Mouse (Mus musculus) MEL (cell line): ENCODE data around the gene Clmp. TPM values are rescaled to one million over a fixed set of nuclear protein-coding genes. Genes with fewer than 3 reads are reported as not detected.
"Not testable (repeated sequence)": the region's sequence is repeated elsewhere in the genome, so short reads cannot be mapped to it uniquely, and the experiment has no call there.

ENCODE experiments used
- DNase-seq: peaks from one replicate; pipeline ENCODE4 v3.0.0; 2011; ENCODE audit warnings: low read depth, low spot score
- H3K27ac ChIP-seq: 2 replicates; pipeline ENCODE4 v1.5.1; 2012; ENCODE audit warnings: low read depth, mild to moderate bottlenecking, control low read depth, low read length, moderate library complexity; ENCODE audit not compliant: control insufficient read depth
- H3K27me3 ChIP-seq, 2 experiments: fragments of 150-350 bp in 1 of 2; sonication (generic) in 1 of 2; 2 replicates each; pipeline ENCODE4 v1.6.1; 2012; ENCODE audit warnings: low read length in 2 of 2, mild to moderate bottlenecking in 2 of 2, improper control_type of control experiment in 1 of 2, moderate library complexity in 1 of 2; ENCODE audit not compliant: insufficient read depth in 2 of 2, control insufficient read depth in 1 of 2
- H3K36me3 ChIP-seq, 2 experiments: 2 replicates each; pipeline ENCODE4 v1.6.1; 2012 to 2014; ENCODE audit warnings: low read length in 2 of 2, improper control_type of control experiment in 1 of 2, inconsistent platforms in 1 of 2, mild to moderate bottlenecking in 1 of 2; ENCODE audit not compliant: insufficient read depth in 2 of 2, control insufficient read depth in 1 of 2
- H3K4me1 ChIP-seq, 2 experiments: fragments of 150-350 bp in 1 of 2; sonication (generic) in 1 of 2; 2 replicates each; pipeline ENCODE4 v1.6.1; 2012; ENCODE audit warnings: low read length in 2 of 2, improper control_type of control experiment in 1 of 2, mild to moderate bottlenecking in 1 of 2; ENCODE audit not compliant: insufficient read depth in 2 of 2, control insufficient read depth in 1 of 2
- H3K4me3 ChIP-seq, 2 experiments: fragments of 150-350 bp in 1 of 2; sonication (generic) in 1 of 2; 2 replicates each; pipeline ENCODE4 v1.5.1; 2012; ENCODE audit warnings: low read depth in 2 of 2, low read length in 2 of 2, mild to moderate bottlenecking in 2 of 2, moderate library complexity in 2 of 2, control low read depth in 1 of 2, improper control_type of control experiment in 1 of 2; ENCODE audit not compliant: control insufficient read depth in 1 of 2, insufficient read depth in 1 of 2
- H3K79me2 ChIP-seq: 2 replicates; pipeline ENCODE4 v1.6.1; 2012; ENCODE audit warnings: mild to moderate bottlenecking, low read length, moderate library complexity; ENCODE audit not compliant: control insufficient read depth, poor library complexity, insufficient read depth
- H3K9ac ChIP-seq: 2 replicates; pipeline ENCODE4 v1.6.1; 2012; ENCODE audit warnings: low read depth, mild to moderate bottlenecking, control low read depth, low read length, moderate library complexity; ENCODE audit not compliant: control insufficient read depth, poor library complexity, severe bottlenecking
- H3K9me3 ChIP-seq: fragments of 150-350 bp; sonication (generic); replicated peaks from 2 replicates; pipeline ENCODE4 v1.6.1; 2012; ENCODE audit warnings: mild to moderate bottlenecking, low read length, improper control_type of control experiment, moderate library complexity; ENCODE audit not compliant: insufficient read depth
- CHD2 ChIP-seq: IDR thresholded peaks from 2 replicates; pipeline ENCODE4 v1.6.1; 2011; ENCODE audit warnings: low read length, improper control_type of control experiment
- KAT2A ChIP-seq: conservative IDR thresholded peaks from 2 replicates; pipeline ENCODE4 v1.6.1; 2012; ENCODE audit warnings: low read depth, low read length, improper control_type of control experiment, inconsistent platforms
- MAFK ChIP-seq: IDR thresholded peaks from 2 replicates; pipeline ENCODE4 v1.6.1; 2011; ENCODE audit warnings: low read depth, mild to moderate bottlenecking, low read length, improper control_type of control experiment, borderline replicate concordance
- MAX ChIP-seq: IDR thresholded peaks from 2 replicates; pipeline ENCODE4 v1.6.1; 2011; ENCODE audit warnings: low read length, improper control_type of control experiment
- MYC ChIP-seq: IDR thresholded peaks from 2 replicates; pipeline ENCODE4 v1.6.1; 2011; ENCODE audit warnings: low read depth, mild to moderate bottlenecking, low read length, improper control_type of control experiment, moderate library complexity
- SIN3A ChIP-seq: IDR thresholded peaks from 2 replicates; pipeline ENCODE4 v1.6.1; 2012; ENCODE audit warnings: low read length, improper control_type of control experiment, inconsistent platforms
- TBP ChIP-seq: IDR thresholded peaks from 2 replicates; pipeline ENCODE4 v1.8.0; 2011; ENCODE audit warnings: low read depth, low read length, improper control_type of control experiment
- UBTF ChIP-seq: IDR thresholded peaks from 2 replicates; pipeline ENCODE4 v1.6.1; 2012; ENCODE audit warnings: low read depth, mild to moderate bottlenecking, inconsistent platforms, low read length, improper control_type of control experiment, moderate library complexity, borderline replicate concordance; ENCODE audit not compliant: insufficient read depth
- USF2 ChIP-seq, 2 experiments: IDR thresholded peaks; 2 replicates each; pipeline ENCODE4 v1.6.1; 2011 to 2012; ENCODE audit warnings: improper control_type of control experiment in 2 of 2, low read length in 2 of 2, borderline replicate concordance in 1 of 2, inconsistent platforms in 1 of 2, low read depth in 1 of 2, mild to moderate bottlenecking in 1 of 2; ENCODE audit not compliant: insufficient read depth in 1 of 2
- polyA plus RNA-seq, 2 experiments: library from polyadenylated mRNA; stranded (reverse) in 1 of 2; unstranded in 1 of 2; fragments of >175 nt in 1 of 2; fragments of >200 nt in 1 of 2; gene quantifications; 2 replicates each; pipeline versions ENCODE4 v1.2.1 to v1.2.4; 2012; ENCODE audit warnings: low replicate concordance in 2 of 2, low read depth in 1 of 2; ENCODE audit not compliant: insufficient read length in 2 of 2, insufficient read depth in 1 of 2, missing spikeins in 1 of 2
- total RNA-seq: library from RNA; depleted of rRNA; stranded (reverse); fragments of 300-350 nt; gene quantifications from 2 replicates; pipeline ENCODE4 v1.2.3, GENCODE M21; 2012

Clmp gene
- total and polyA plus RNA-seq, 3 experiments, result not detected

DNA sequence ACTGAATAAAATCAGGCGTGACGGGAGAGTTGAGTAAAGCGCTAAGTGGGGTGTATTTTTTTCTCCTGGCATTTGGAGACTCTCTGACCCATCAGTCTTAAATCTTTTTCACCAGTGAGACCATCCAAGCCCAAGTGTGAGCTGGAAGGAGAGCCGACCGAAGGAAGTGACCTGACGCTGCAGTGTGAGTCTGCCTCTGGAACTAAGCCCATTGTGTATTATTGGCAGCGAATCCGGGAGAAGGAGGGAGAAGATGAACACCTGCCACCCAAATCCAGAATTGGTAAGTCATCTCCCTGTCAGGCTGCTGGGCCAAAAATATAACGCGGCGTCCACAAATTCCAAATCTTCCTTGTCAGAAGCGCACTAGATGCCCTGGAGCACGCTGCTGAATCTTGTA is 86.5 kb downstream of the Clmp start:
- H3K79me2 ChIP-seq, result no peaks in the 10 kb centered on the region
- TF ChIP-seq USF2 (IDR thresholded peaks at IDR 0.05; ENCODE audit: borderline replicate concordance in 1 of 2, insufficient read depth in 1 of 2, low read depth in 1 of 2, low read length in 2 of 2) (no peak), TBP (no peak), MYC (no peak), UBTF (no peak)
- no peak overlapping the region for H3K4me3 ChIP-seq
- peaks cover 0 to 4% of the 10 kb centered on the region in 2 experiments; a peak in 1 of 4 replicates for H3K36me3 ChIP-seq
- no peaks in the 10 kb centered on the region; a peak in 1 of 4 replicates for H3K4me1 ChIP-seq
- no peaks in the 10 kb centered on the region for H3K9me3 ChIP-seq
- DNase-seq, result no peak
- H3K27me3 ChIP-seq, result no peaks in the 10 kb centered on the region; a peak in 1 of 4 replicates
- H3K27ac ChIP-seq, result no peak overlapping the region
- H3K9ac ChIP-seq, result no peak overlapping the region

DNA sequence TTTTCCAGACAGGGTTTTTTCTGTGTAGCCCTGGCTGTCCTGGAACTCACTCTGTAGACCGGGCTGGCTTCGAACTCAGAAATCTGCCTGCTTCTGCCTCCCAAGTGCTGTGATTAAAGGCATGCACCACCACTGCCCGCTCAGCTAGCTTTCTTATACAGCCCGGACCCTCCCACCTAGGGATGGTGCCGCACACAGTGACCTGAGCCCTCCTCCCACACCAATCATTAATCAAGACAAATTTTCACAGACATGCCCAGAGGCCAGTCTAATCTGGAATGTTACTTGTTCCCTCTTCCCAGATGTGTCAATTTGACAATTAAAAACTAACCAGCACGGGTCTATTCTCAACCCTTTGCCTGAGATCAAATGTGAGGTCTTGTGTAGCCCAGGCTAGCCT is 87.4 kb downstream of the Clmp start:
- not testable (repeated sequence) for H3K4me3 ChIP-seq, H3K4me1 ChIP-seq, H3K36me3 ChIP-seq, DNase-seq, H3K9ac ChIP-seq, H3K79me2 ChIP-seq, H3K27me3 ChIP-seq, H3K9me3 ChIP-seq, H3K27ac ChIP-seq

DNA sequence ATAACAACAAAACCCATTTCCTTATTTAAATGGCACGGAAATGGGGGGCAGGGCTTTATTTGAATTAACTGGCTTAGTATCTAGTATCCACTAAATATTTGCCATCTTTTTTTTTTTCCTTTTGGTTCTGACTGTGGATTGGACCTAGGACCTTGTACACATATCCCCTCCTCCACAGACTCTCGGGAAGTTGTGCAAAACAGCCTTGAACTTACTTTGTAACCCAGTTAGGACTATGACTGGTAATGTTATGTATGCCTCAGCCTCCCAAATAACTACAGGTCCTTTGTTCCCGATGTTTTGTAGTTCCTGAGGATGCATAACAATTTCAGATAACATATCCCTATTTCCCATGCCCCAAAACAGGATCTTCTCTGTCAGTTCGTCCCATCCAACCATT is 88.1 kb downstream of the Clmp start:
- no peak for DNase-seq
- Histone ChIP-seq H3K9ac (no peak overlapping the region), H3K4me3 (no peak overlapping the region), H3K36me3 (peaks cover 0 to 4% of the 10 kb centered on the region in 2 experiments; a peak in 1 of 4 replicates), H3K79me2 (no peaks in the 10 kb centered on the region), H3K27ac (no peak overlapping the region), H3K27me3 (no peaks in the 10 kb centered on the region; a peak in 1 of 4 replicates), H3K9me3 (no peaks in the 10 kb centered on the region)
- TF ChIP-seq USF2 (IDR thresholded peaks at IDR 0.05; ENCODE audit: borderline replicate concordance in 1 of 2, insufficient read depth in 1 of 2, low read depth in 1 of 2, low read length in 2 of 2) (no peak), SIN3A (no peak), MAFK (no peak), KAT2A (no peak), CHD2 (no peak), MAX (no peak)
- TF ChIP-seq, all 39 proteins: peak for 0
- no peaks in the 10 kb centered on the region; a peak in 1 of 4 replicates for H3K4me1 ChIP-seq
